Mouse (Mus musculus): ENCODE measurements around the gene Gm4869. TPM values are rescaled to one million over a fixed set of nuclear protein-coding genes. Genes with fewer than 3 reads are reported as not detected.
A peak's percentile ranks its signal among the peaks of the same experiment; 100 is the strongest.
"Not testable (repeated sequence)": the region's sequence is repeated elsewhere in the genome, so short reads cannot be mapped to it uniquely, and the experiment has no call there.

Gene Gm4869
- not detected for total RNA-seq (2021)

GRCm38 (mm10) chr5:140445345-140445744, at the start of gene Gm4869:
Gene Gm4869, plus strand, starts transcription at chr5:140445645.
- no peak for DNase-seq (ENCODE audit: extremely low spot score in 1 of 2, low spot score in 2 of 2)
- intact Hi-C loops (cut with DNase I), result no loop called here

- DNase-seq (ENCODE audit: extremely low spot score in 1 of 2, low spot score in 2 of 2), result peak in 1 of 2 experiments; percentile 53
- intact Hi-C loops (cut with DNase I), result no loop called here
These were observed 49.1 kb upstream of the Gm4869 start for GRCm38 (mm10) chr5:140396166-140396940.

GRCm38 (mm10) chr5:140402640-140403270, 42.7 kb upstream of the Gm4869 start:
- intact Hi-C loops (cut with DNase I), result no loop called here
- no peak for DNase-seq (ENCODE audit: extremely low spot score in 1 of 2, low spot score in 2 of 2)

GRCm38 (mm10) chr5:140405126-140405525, 40.3 kb upstream of the Gm4869 start:
- DNase-seq (ENCODE audit: extremely low spot score in 1 of 2, low spot score in 2 of 2), result no peak
- intact Hi-C loops (cut with DNase I), result no loop called here

- intact Hi-C loops (cut with DNase I), result no loop called here
- no peak for DNase-seq (ENCODE audit: extremely low spot score in 1 of 2, low spot score in 2 of 2)
These were observed 38.8 kb upstream of the Gm4869 start for GRCm38 (mm10) chr5:140406666-140407065.

GRCm38 (mm10) chr5:140408801-140409200, 36.6 kb upstream of the Gm4869 start:
- intact Hi-C loops (cut with DNase I), result no loop called here
- DNase-seq (ENCODE audit: extremely low spot score in 1 of 2, low spot score in 2 of 2), result no peak

GRCm38 (mm10) chr5:140411339-140411738, 34.1 kb upstream of the Gm4869 start:
- intact Hi-C loops (cut with DNase I), result loop anchor here (5.0 kb wide), 1 partner anchor 79 kb away; the partner anchor contains the start of gene Mrm2
- peak in 1 of 2 experiments; percentile 72 for DNase-seq (ENCODE audit: extremely low spot score in 1 of 2, low spot score in 2 of 2)

- DNase-seq (ENCODE audit: extremely low spot score in 1 of 2, low spot score in 2 of 2), result no peak
- intact Hi-C loops (cut with DNase I), result loop anchor here (5.0 kb wide), 1 partner anchor 82 kb away; the partner anchor contains the start of gene Mrm2
These were observed 30.8 kb upstream of the Gm4869 start for GRCm38 (mm10) chr5:140414647-140415046.

GRCm38 (mm10) chr5:140418106-140418488, 27.3 kb upstream of the Gm4869 start:
- no peak for DNase-seq (ENCODE audit: extremely low spot score in 1 of 2, low spot score in 2 of 2)
- intact Hi-C loops (cut with DNase I), result no loop called here

GRCm38 (mm10) chr5:140418489-140419441, 26.7 kb upstream of the Gm4869 start, which contains the start of gene Eif3b:
Gene Eif3b, plus strand, starts transcription at chr5:140419328.
- intact Hi-C loops (cut with DNase I), result no loop called here

GRCm38 (mm10) chr5:140419442-140420080, 25.9 kb upstream of the Gm4869 start:
- DNase-seq (ENCODE audit: extremely low spot score in 1 of 2, low spot score in 2 of 2), result peak in 1 of 2 experiments; percentile 67
- intact Hi-C loops (cut with DNase I), result loop anchor here (10.0 kb wide), 1 partner anchor 195 kb away; no protein-coding TSS in a partner anchor

More at GRCm38 (mm10) chr5:140418489-140419441, 26.7 kb upstream of the Gm4869 start, which contains the start of gene Eif3b:
- DNase-seq (ENCODE audit: extremely low spot score in 1 of 2, low spot score in 2 of 2), result peak; percentile 85 to 94

- intact Hi-C loops (cut with DNase I), result loop anchor here (10.0 kb wide), 1 partner anchor 194 kb away; no protein-coding TSS in a partner anchor
- DNase-seq (ENCODE audit: extremely low spot score in 1 of 2, low spot score in 2 of 2), result no peak
These were observed 24.8 kb upstream of the Gm4869 start for GRCm38 (mm10) chr5:140420616-140421015.

GRCm38 (mm10) chr5:140425016-140425783, 20.2 kb upstream of the Gm4869 start:
- DNase-seq (ENCODE audit: extremely low spot score in 1 of 2, low spot score in 2 of 2), result no peak
- intact Hi-C loops (cut with DNase I), result loop anchor here (10.0 kb wide), 1 partner anchor 190 kb away; no protein-coding TSS in a partner anchor

- intact Hi-C loops (cut with DNase I); DNase-seq (ENCODE audit: extremely low spot score in 1 of 2, low spot score in 2 of 2): not testable (repeated sequence)
These were observed 6.3 kb upstream of the Gm4869 start for GRCm38 (mm10) chr5:140439117-140439516.

- intact Hi-C loops (cut with DNase I), result no loop called here
- DNase-seq (ENCODE audit: extremely low spot score in 1 of 2, low spot score in 2 of 2), result no peak
These were observed 4.0 kb upstream of the Gm4869 start for GRCm38 (mm10) chr5:140441406-140441805.

GRCm38 (mm10) chr5:140444012-140444411, 1.4 kb upstream of the Gm4869 start:
- no peak for DNase-seq (ENCODE audit: extremely low spot score in 1 of 2, low spot score in 2 of 2)
- intact Hi-C loops (cut with DNase I), result no loop called here

GRCm38 (mm10) chr5:140446054-140446453, 609 bp downstream of the Gm4869 start:
- intact Hi-C loops (cut with DNase I), result no loop called here

More at GRCm38 (mm10) chr5:140446054-140446453, 609 bp downstream of the Gm4869 start:
- DNase-seq (ENCODE audit: extremely low spot score in 1 of 2, low spot score in 2 of 2), result no peak

Measured in left cerebral cortex, postnatal 10 days (tissue).